ENCODE assay signal across 22 mouse cellular contexts in the genomic region with DNA sequence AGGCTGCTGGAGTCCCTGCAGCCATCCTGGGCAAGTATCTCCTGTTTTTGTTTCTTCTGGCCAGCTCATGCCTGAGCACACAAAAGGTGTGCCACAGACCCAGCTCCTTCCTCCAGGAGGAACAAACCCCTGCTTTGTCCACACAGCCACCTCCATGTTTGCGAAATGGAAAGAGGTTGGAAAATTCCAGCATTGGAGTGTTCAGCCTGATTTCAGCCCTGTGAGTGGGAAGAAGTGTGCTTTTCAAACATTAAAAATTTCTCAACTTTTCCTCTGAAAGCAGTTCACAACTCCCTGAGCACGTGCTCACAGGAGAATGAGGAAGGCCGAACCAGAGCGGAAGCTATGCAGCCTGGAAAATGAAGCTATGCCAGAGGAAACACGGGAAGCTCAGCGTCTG. TPM values are rescaled to one million over a fixed set of nuclear protein-coding genes. Genes with fewer than 3 reads are reported as not detected.
A peak's percentile ranks its signal among the peaks of the same experiment; 100 is the strongest.
DNase-seq lines count a peak whose midpoint lies in the region; ATAC-seq and TF ChIP-seq lines count a peak whose summit lies in the region.
"Had no signal": no experiment of that assay in that cellular context is flagged by ENCODE, and none has a peak within 500 bp of the region (broad histone marks: within the 10 kb centered on the region; RNA-seq: fewer than 3 reads in every experiment).

No protein-coding gene starts in this region.

- H3K4me1 ChIP-seq in kidney, embryonic 16.5 days (ENCODE audit: insufficient read depth, low read length) = no peaks in the 10 kb centered on the region
- peaks cover 12% of the 10 kb centered on the region; the same call in 1 of the 2 replicates for H3K4me1 ChIP-seq in limb, embryonic 15.5 days
- H3K4me1 ChIP-seq in lung, postnatal 0 days (ENCODE audit: insufficient read depth, low read depth, low read length) = no peaks in the 10 kb centered on the region
- no peaks in the 10 kb centered on the region for H3K4me1 ChIP-seq in stomach, postnatal 0 days (replicated peaks; ENCODE audit: control insufficient read depth, insufficient read depth)
- H3K4me1 ChIP-seq: hindbrain, embryonic 13.5 days; liver, embryonic 13.5 days had no signal

- DNase-seq in kidney, postnatal 14 days = peak; percentile 11
- peak; percentile 87 for DNase-seq in lung, postnatal 0 days (ENCODE audit: low spot score)
- peak; percentile 34 for DNase-seq in stomach, postnatal 0 days (ENCODE audit: low spot score)
- DNase-seq in left cerebral cortex, postnatal 14 days (ENCODE audit: low spot score in 2 of 2) = no peak
- no peak for DNase-seq in layer of hippocampus, adult 2 months (ENCODE audit: low spot score in 2 of 2)
- DNase-seq: adrenal gland, postnatal 25 days; cerebellum, adult 8-10 months; gastrocnemius, postnatal 25 days; heart, postnatal 14 days; kidney, adult 2 months; kidney, postnatal 10 days; left cerebral cortex, postnatal 4 days; liver, embryonic 13.5 days; right cerebral cortex, postnatal 14 days had no signal

- H3K9me3 ChIP-seq in kidney, embryonic 16.5 days (ENCODE audit: low read length) = no peaks in the 10 kb centered on the region
- no peaks in the 10 kb centered on the region for H3K9me3 ChIP-seq in limb, embryonic 15.5 days
- no peaks in the 10 kb centered on the region for H3K9me3 ChIP-seq in lung, postnatal 0 days (ENCODE audit: low read length)
- no peaks in the 10 kb centered on the region for H3K9me3 ChIP-seq in stomach, postnatal 0 days (ENCODE audit: control insufficient read depth, low read length)
- H3K9me3 ChIP-seq: hindbrain, embryonic 13.5 days; liver, embryonic 13.5 days had no signal

- H3K36me3 ChIP-seq in kidney, embryonic 16.5 days (ENCODE audit: insufficient read depth, low read length) = no peaks in the 10 kb centered on the region
- no peaks in the 10 kb centered on the region for H3K36me3 ChIP-seq in limb, embryonic 15.5 days
- H3K36me3 ChIP-seq in lung, postnatal 0 days (ENCODE audit: insufficient read depth, low read length) = no peaks in the 10 kb centered on the region
- H3K36me3 ChIP-seq in stomach, postnatal 0 days (ENCODE audit: control insufficient read depth, insufficient read depth, low read length) = no peaks in the 10 kb centered on the region
- H3K36me3 ChIP-seq: forebrain, embryonic 12.5 days; heart, embryonic 13.5 days; hindbrain, embryonic 13.5 days; liver, embryonic 13.5 days; midbrain, embryonic 10.5 days had no signal

- H3K4me3 ChIP-seq in kidney, embryonic 16.5 days (ENCODE audit: low read length) = no peak overlapping the region
- H3K4me3 ChIP-seq in limb, embryonic 15.5 days = no peak overlapping the region
- H3K4me3 ChIP-seq in lung, postnatal 0 days (ENCODE audit: low read depth, low read length) = no peak overlapping the region
- no peak overlapping the region for H3K4me3 ChIP-seq in stomach, postnatal 0 days (ENCODE audit: low read depth, low read length)
- H3K4me3 ChIP-seq in layer of hippocampus, adult 2 months = no peak overlapping the region
- H3K4me3 ChIP-seq: erythroblast, embryonic 14.5 days; forebrain, embryonic 12.5 days; heart, embryonic 13.5 days; hindbrain, embryonic 13.5 days; liver, embryonic 13.5 days; midbrain, embryonic 10.5 days had no signal

- no peaks in the 10 kb centered on the region for H3K27me3 ChIP-seq in kidney, embryonic 16.5 days (ENCODE audit: insufficient read depth, low read length)
- no peaks in the 10 kb centered on the region for H3K27me3 ChIP-seq in limb, embryonic 15.5 days
- H3K27me3 ChIP-seq in lung, postnatal 0 days (replicated peaks; ENCODE audit: insufficient read depth, low read length) = no peaks in the 10 kb centered on the region
- no peaks in the 10 kb centered on the region for H3K27me3 ChIP-seq in stomach, postnatal 0 days (ENCODE audit: control insufficient read depth, insufficient read depth, low read length)
- H3K27me3 ChIP-seq: forebrain, embryonic 12.5 days; heart, embryonic 13.5 days; hindbrain, embryonic 13.5 days; liver, embryonic 13.5 days had no signal

- intact Hi-C loops in left cerebral cortex, postnatal 14 days (cut with DNase I) = no loop called here

- 91% methylated on average over 6 of the region's 6 CpGs for WGBS in kidney, embryonic 16.5 days
- WGBS in limb, embryonic 15.5 days = 63% methylated on average over 6 of the region's 6 CpGs
- 66% methylated on average over 6 of the region's 6 CpGs for WGBS in lung, postnatal 0 days
- WGBS in stomach, postnatal 0 days = 81% methylated on average over 6 of the region's 6 CpGs

- ATAC-seq in kidney, embryonic 16.5 days (ENCODE audit: low FRiP score, low TSS enrichment) = no peak
- ATAC-seq in limb, embryonic 15.5 days (ENCODE audit: insufficient number of reproducible peaks, low FRiP score, low TSS enrichment, low read depth) = peak; percentile 50; the same call in 1 of the 2 replicates
- peak; percentile 89 for ATAC-seq in lung, postnatal 0 days
- peak; percentile 51; the same call in 1 of the 2 replicates for ATAC-seq in stomach, postnatal 0 days (ENCODE audit: low FRiP score, low TSS enrichment)
- ATAC-seq: CD4-positive, CD25-positive, alpha-beta regulatory T cell, adult 4 months had no signal

- TF ChIP-seq EP300 in lung, postnatal 0 days (IDR thresholded peaks at IDR 0.05) = peak; percentile 71
- TF ChIP-seq EP300 in stomach, postnatal 0 days (optimal IDR thresholded peaks at IDR 0.05) = no peak

- no peak overlapping the region for H3K4me2 ChIP-seq in kidney, embryonic 16.5 days (replicated peaks; ENCODE audit: low read depth, low read length)
- H3K4me2 ChIP-seq in limb, embryonic 15.5 days = no peak overlapping the region
- H3K4me2 ChIP-seq in lung, postnatal 0 days (replicated peaks; ENCODE audit: low read depth, low read length) = no peak overlapping the region
- H3K4me2 ChIP-seq in stomach, postnatal 0 days (replicated peaks; ENCODE audit: low read depth) = no peak overlapping the region
- H3K4me2 ChIP-seq: forebrain, embryonic 12.5 days; heart, embryonic 13.5 days; hindbrain, embryonic 13.5 days; liver, embryonic 13.5 days had no signal

- no peak overlapping the region for H3K27ac ChIP-seq in kidney, embryonic 16.5 days (ENCODE audit: low read length)
- peak overlapping the region; percentile 84 for H3K27ac ChIP-seq in limb, embryonic 15.5 days
- H3K27ac ChIP-seq in lung, postnatal 0 days (ENCODE audit: low read length) = peak overlapping the region; percentile 55
- H3K27ac ChIP-seq in stomach, postnatal 0 days (replicated peaks) = no peak overlapping the region
- H3K27ac ChIP-seq in layer of hippocampus, adult 2 months = no peak overlapping the region
- H3K27ac ChIP-seq: forebrain, embryonic 12.5 days; heart, embryonic 13.5 days; hindbrain, embryonic 13.5 days; liver, embryonic 13.5 days; midbrain, embryonic 10.5 days had no signal

- TF ChIP-seq CTCF in lung, postnatal 0 days (IDR thresholded peaks at IDR 0.05) = no peak
- TF ChIP-seq CTCF in stomach, postnatal 0 days (IDR thresholded peaks at IDR 0.05; ENCODE audit: low read depth) = no peak
- no peak for TF ChIP-seq CTCF in layer of hippocampus, adult 2 months (conservative IDR thresholded peaks at IDR 0.05)

- H3K9ac ChIP-seq in kidney, embryonic 16.5 days (replicated peaks; ENCODE audit: low read length) = no peak overlapping the region
- no peak overlapping the region for H3K9ac ChIP-seq in limb, embryonic 15.5 days
- H3K9ac ChIP-seq in lung, postnatal 0 days (replicated peaks; ENCODE audit: low read depth) = no peak overlapping the region
- no peak overlapping the region for H3K9ac ChIP-seq in stomach, postnatal 0 days (ENCODE audit: low read length)
- H3K9ac ChIP-seq: forebrain, embryonic 12.5 days; heart, embryonic 13.5 days; hindbrain, embryonic 13.5 days; liver, embryonic 13.5 days had no signal

RNA-seq across cellular contexts. Expression of a gene that starts 15.4 kb away (rescaled TPM):
- polyA plus RNA-seq in kidney, embryonic 16.5 days (2015; fragmentation: Nextera tagmentation; extraction: Ambion mirVana) = 40.9 and 41.5 TPM in 2 replicates
- 60.7 and 61.5 TPM in 2 replicates for polyA plus RNA-seq in limb, embryonic 15.5 days (2015; fragmentation: Nextera tagmentation; extraction: Ambion mirVana)
- polyA plus RNA-seq in lung, postnatal 0 days (2015; fragmentation: Nextera tagmentation; extraction: Ambion mirVana) = 50.3 and 56.3 TPM in 2 replicates
- polyA plus RNA-seq in stomach, postnatal 0 days (2015; fragmentation: Nextera tagmentation; extraction: Ambion mirVana) = 18.6 and 22.7 TPM in 2 replicates
- total RNA-seq in left cerebral cortex, postnatal 14 days (2021) = 10 to 100 TPM; 16.7 to 19.5 TPM
- total RNA-seq in layer of hippocampus, adult 2 months (2021) = 10 to 100 TPM; 16.0 to 18.1 TPM
- polyA plus RNA-seq: CD4-positive, CD25-positive, alpha-beta regulatory T cell, adult 4 months had no signal

Comparison
In these comparisons a context has a peak if more than half of its experiments do, and no peak if none do; other contexts are left out.
1. DNase-seq: peak in kidney, postnatal 14 days (single experiment), lung, postnatal 0 days (single experiment) and stomach, postnatal 0 days (single experiment); none in left cerebral cortex, postnatal 14 days (0 of 2) and layer of hippocampus, adult 2 months (0 of 2).
2. H3K27ac ChIP-seq: peak in limb, embryonic 15.5 days (single experiment) and lung, postnatal 0 days (single experiment); none in kidney, embryonic 16.5 days (single experiment), stomach, postnatal 0 days (single experiment) and layer of hippocampus, adult 2 months (single experiment).